Mouse (Mus musculus) urinary bladder, adult 2 months (tissue): ENCODE data around the gene Veph1. TPM values are rescaled to one million over a fixed set of nuclear protein-coding genes. Genes with fewer than 3 reads are reported as not detected.
A peak's percentile ranks its signal among the peaks of the same experiment; 100 is the strongest.
"Not testable (repeated sequence)": the region's sequence is repeated elsewhere in the genome, so short reads cannot be mapped to it uniquely, and the experiment has no call there.

Experiments
- DNase-seq: peaks from one replicate; pipeline ENCODE4 v3.0.0; 2022; ENCODE audit warnings: low spot score
- polyA plus RNA-seq: library from polyadenylated mRNA; depleted of rRNA; stranded (reverse); fragments of >200 nt; gene quantifications from 2 replicates; pipeline ENCODE4 v1.2.3, GENCODE M21; 2012; rRNA removed

The Veph1 gene
- 0.03 and 0.06 TPM in 2 replicates for polyA plus RNA-seq

- DNase-seq: no peak
Observed at GRCm38 (mm10) chr3:66296545-66296944, at the start of gene Veph1. Veph1 (minus strand) TSS chr3:66296837.

- DNase-seq: no peak
Observed at GRCm38 (mm10) chr3:66340742-66341141, 44.1 kb upstream of the Veph1 start.

GRCm38 (mm10) chr3:66332401-66332729 lies 35.7 kb upstream of the Veph1 start:
- no peak for DNase-seq

- DNase-seq: no peak
Observed at GRCm38 (mm10) chr3:66331592-66332400, 35.2 kb upstream of the Veph1 start.

- DNase-seq: no peak
Observed at GRCm38 (mm10) chr3:66330896-66331579, 34.4 kb upstream of the Veph1 start.

- DNase-seq: no peak
Observed at GRCm38 (mm10) chr3:66325962-66326834, 29.6 kb upstream of the Veph1 start.

GRCm38 (mm10) chr3:66325486-66325951 lies 28.9 kb upstream of the Veph1 start:
- DNase-seq: no peak

GRCm38 (mm10) chr3:66314793-66315715 lies 18.4 kb upstream of the Veph1 start:
- DNase-seq: no peak

- DNase-seq: no peak
Observed at GRCm38 (mm10) chr3:66310586-66310985, 13.9 kb upstream of the Veph1 start.

- no peak for DNase-seq
Observed at GRCm38 (mm10) chr3:66309531-66309930, 12.9 kb upstream of the Veph1 start.

GRCm38 (mm10) chr3:66295236-66295635 lies 1.4 kb downstream of the Veph1 start:
- DNase-seq: no peak

GRCm38 (mm10) chr3:66294729-66295128 lies 1.9 kb downstream of the Veph1 start:
- no peak for DNase-seq

- peak; percentile 21 for DNase-seq
Observed at GRCm38 (mm10) chr3:66292356-66292946, 4.2 kb downstream of the Veph1 start.

GRCm38 (mm10) chr3:66263270-66263669 lies 33.4 kb downstream of the Veph1 start:
- no peak for DNase-seq

GRCm38 (mm10) chr3:66262319-66262718 lies 34.3 kb downstream of the Veph1 start:
- DNase-seq: no peak

GRCm38 (mm10) chr3:66254504-66255105 lies 42.0 kb downstream of the Veph1 start:
- no peak for DNase-seq

- DNase-seq: no peak
Observed at GRCm38 (mm10) chr3:66251842-66252241, 44.8 kb downstream of the Veph1 start.

- DNase-seq: no peak
Observed at GRCm38 (mm10) chr3:66240476-66240875, 56.2 kb downstream of the Veph1 start.

- DNase-seq: not testable (repeated sequence)
Observed at GRCm38 (mm10) chr3:66236234-66236871, 60.3 kb downstream of the Veph1 start.
